Comparison of ENCODE assay signal across 8 mouse cellular contexts in genomic region chr2:115581241-115581988, GRCm38 (mm10). TPM values are rescaled to one million over a fixed set of nuclear protein-coding genes. Genes with fewer than 3 reads are reported as not detected.
DNase-seq lines count a peak whose midpoint lies in the region; ATAC-seq and TF ChIP-seq lines count a peak whose summit lies in the region.

Gene BC052040 (plus strand): TSS chr2:115581716.

- peaks cover 72% of the 10 kb centered on the region for H3K4me1 ChIP-seq in E14TG2a.4 (replicated peaks; ENCODE audit: low read depth, low read length)
- peaks cover 29% of the 10 kb centered on the region for H3K4me1 ChIP-seq in forebrain, embryonic 13.5 days
- peaks cover 12% of the 10 kb centered on the region for H3K4me1 ChIP-seq in liver, postnatal 0 days (ENCODE audit: insufficient read depth)
- H3K4me1 ChIP-seq in neural tube, embryonic 14.5 days (ENCODE audit: control insufficient read depth, insufficient read depth, low read length) = peaks cover 5% of the 10 kb centered on the region; the same call in 1 of the 2 replicates

- H3K9me3 ChIP-seq in E14TG2a.4 (ENCODE audit: low read length) = no peaks in the 10 kb centered on the region
- H3K9me3 ChIP-seq in forebrain, embryonic 13.5 days (replicated peaks) = no peaks in the 10 kb centered on the region
- H3K9me3 ChIP-seq in liver, postnatal 0 days (ENCODE audit: low read length) = no peaks in the 10 kb centered on the region
- no peaks in the 10 kb centered on the region for H3K9me3 ChIP-seq in neural tube, embryonic 14.5 days (ENCODE audit: control insufficient read depth, low read length)

- DNase-seq in c-Kit-positive CD71-positive TER-119-positive erythroid progenitor cells, embryonic 14.5 days (ENCODE audit: low spot score) = peak; percentile 89
- peak; percentile 93 to 94 for DNase-seq in heart, postnatal 10 days
- peak; percentile 56 for DNase-seq in large intestine, adult 2 months (ENCODE audit: low read depth, low spot score)
- peak; percentile 91 for DNase-seq in liver, postnatal 0 days
- DNase-seq in testis, postnatal 10 days (ENCODE audit: low spot score) = peak; percentile 91

- TF ChIP-seq EP300 in liver, postnatal 0 days (IDR thresholded peaks at IDR 0.05; ENCODE audit: low read depth) = 0 out of 2 replicates have a peak, but pooled peaks have one; percentile 25

- no peaks in the 10 kb centered on the region for H3K36me3 ChIP-seq in E14TG2a.4 (ENCODE audit: insufficient read depth, low read length)
- no peaks in the 10 kb centered on the region for H3K36me3 ChIP-seq in forebrain, embryonic 13.5 days (ENCODE audit: poor library complexity, severe bottlenecking)
- H3K36me3 ChIP-seq in liver, postnatal 0 days (replicated peaks; ENCODE audit: insufficient read depth, low read length) = no peaks in the 10 kb centered on the region
- no peaks in the 10 kb centered on the region for H3K36me3 ChIP-seq in neural tube, embryonic 14.5 days (ENCODE audit: control insufficient read depth, insufficient read depth, low read length)

- peak within 1 kb of the TSS; percentile 62 for H3K9ac ChIP-seq in forebrain, embryonic 13.5 days
- H3K9ac ChIP-seq in liver, postnatal 0 days (replicated peaks) = peak within 1 kb of the TSS; percentile 75
- H3K9ac ChIP-seq in neural tube, embryonic 14.5 days (replicated peaks; ENCODE audit: low read depth, low read length) = peak within 1 kb of the TSS; percentile 69

- peak within 1 kb of the TSS; percentile 87 for H3K4me3 ChIP-seq in E14TG2a.4 (replicated peaks; ENCODE audit: low read length)
- peak within 1 kb of the TSS; percentile 60 for H3K4me3 ChIP-seq in forebrain, embryonic 13.5 days
- H3K4me3 ChIP-seq in liver, postnatal 0 days (ENCODE audit: low read depth, low read length) = peak within 1 kb of the TSS; percentile 80
- H3K4me3 ChIP-seq in neural tube, embryonic 14.5 days (ENCODE audit: low read depth, low read length) = peak within 1 kb of the TSS; percentile 41

- under 1% methylated on average over 41 of the region's 41 CpGs for WGBS in forebrain, embryonic 13.5 days
- under 1% methylated on average over 41 of the region's 41 CpGs for WGBS in large intestine, adult 2 months
- under 1% methylated on average over 41 of the region's 41 CpGs for WGBS in liver, postnatal 0 days (ENCODE audit: insufficient replicate concordance)
- WGBS in neural tube, embryonic 14.5 days = under 1% methylated on average over 41 of the region's 41 CpGs

- H3K27me3 ChIP-seq in E14TG2a.4 (ENCODE audit: insufficient read depth, low read length) = no peaks in the 10 kb centered on the region
- no peaks in the 10 kb centered on the region for H3K27me3 ChIP-seq in forebrain, embryonic 13.5 days
- no peaks in the 10 kb centered on the region for H3K27me3 ChIP-seq in liver, postnatal 0 days (ENCODE audit: insufficient read depth, low read length)
- H3K27me3 ChIP-seq in neural tube, embryonic 14.5 days (ENCODE audit: control insufficient read depth, insufficient read depth, low read length) = no peaks in the 10 kb centered on the region

- TF ChIP-seq CTCF in E14TG2a.4 (conservative IDR thresholded peaks at IDR 0.05; ENCODE audit: low read length) = no peak
- TF ChIP-seq CTCF in liver, postnatal 0 days (IDR thresholded peaks at IDR 0.05; ENCODE audit: low read depth) = peak; percentile 25

- intact Hi-C loops in heart, postnatal 10 days (cut with DNase I) = loop anchor here (5.0 kb wide), 1 partner anchor 491 kb away; no protein-coding TSS in a partner anchor

- H3K27ac ChIP-seq in forebrain, embryonic 13.5 days = peak within 1 kb of the TSS; percentile 69
- peak within 1 kb of the TSS; percentile 74 for H3K27ac ChIP-seq in liver, postnatal 0 days (ENCODE audit: low read depth)
- no peak within 1 kb of the TSS for H3K27ac ChIP-seq in neural tube, embryonic 14.5 days (ENCODE audit: low read depth, low read length)

- peak; percentile 97 for ATAC-seq in forebrain, embryonic 13.5 days
- peak; percentile 100 for ATAC-seq in liver, postnatal 0 days
- peak; percentile 96 for ATAC-seq in neural tube, embryonic 14.5 days (ENCODE audit: low read depth)

- H3K4me2 ChIP-seq in forebrain, embryonic 13.5 days = peak within 1 kb of the TSS; percentile 60
- peak within 1 kb of the TSS; percentile 80 for H3K4me2 ChIP-seq in liver, postnatal 0 days (ENCODE audit: low read depth, low read length)
- H3K4me2 ChIP-seq in neural tube, embryonic 14.5 days (ENCODE audit: low read depth, low read length) = peak within 1 kb of the TSS; percentile 52

RNA-seq across cellular contexts. Expression of gene BC052040, which starts in this region (rescaled TPM):
- 20.6 and 21.0 TPM in 2 replicates for polyA plus RNA-seq in forebrain, embryonic 13.5 days (2015; fragmentation: Nextera tagmentation; extraction: Ambion mirVana)
- total RNA-seq in heart, postnatal 10 days (2021) = 1 to 10 TPM; 3.2 to 3.6 TPM
- polyA plus RNA-seq in large intestine, adult 2 months (2012; rRNA removed) = 2.9 and 3.4 TPM in 2 replicates
- polyA plus RNA-seq in liver, postnatal 0 days (2015; fragmentation: Nextera tagmentation; extraction: Ambion mirVana) = 4.1 and 4.4 TPM in 2 replicates
- 10.3 and 12.6 TPM in 2 replicates for polyA plus RNA-seq in neural tube, embryonic 14.5 days (2014; fragmentation: Nextera tagmentation; extraction: Ambion mirVana)
